Mouse (Mus musculus): Measurements from ENCODE around the gene Trim14. TPM values are rescaled to one million over a fixed set of nuclear protein-coding genes. Genes with fewer than 3 reads are reported as not detected.

The Trim14 gene
- polyA plus RNA-seq, 1 experiment from 2014 or later: 2.3 TPM

- H3K4me1 ChIP-seq (ENCODE audit: control insufficient read depth in 2 of 2, insufficient read depth in 2 of 2, low read length in 2 of 2): peaks cover 0 to 3% of the 10 kb centered on the region in 2 experiments; a peak in 1 of 4 replicates
- 56% methylated on average over 8 of the region's 8 CpGs for WGBS
- no peak for ATAC-seq (ENCODE audit: insufficient number of reproducible peaks, insufficient read depth, low FRiP score, low read depth)
- no peak overlapping the region for H3K4me3 ChIP-seq (ENCODE audit: control insufficient read depth in 1 of 2, insufficient read depth in 1 of 2, low read depth in 1 of 2, low read length in 2 of 2)
- no peak overlapping the region for H3K9ac ChIP-seq (ENCODE audit: low read length)
- H3K36me3 ChIP-seq (ENCODE audit: control insufficient read depth, insufficient read depth, low read length): no peaks in the 10 kb centered on the region
- no peaks in the 10 kb centered on the region; the same call in 1 of the 2 replicates for H3K27me3 ChIP-seq (ENCODE audit: control insufficient read depth, insufficient read depth, low read length)
- no peak overlapping the region for H3K4me2 ChIP-seq (ENCODE audit: low read length)
- no peak overlapping the region for H3K27ac ChIP-seq (replicated peaks in 1 of 2; ENCODE audit: control insufficient read depth in 1 of 2, insufficient read depth in 1 of 2, low read depth in 2 of 2, low read length in 2 of 2)
- no peaks in the 10 kb centered on the region for H3K9me3 ChIP-seq (ENCODE audit: control insufficient read depth, low read length)
These were observed 14.5 kb upstream of the Trim14 start for GRCm38 (mm10) chr4:46550406-46550805.

GRCm38 (mm10) chr4:46549979-46550378 is 14.0 kb upstream of the Trim14 start:
- H3K9ac ChIP-seq (ENCODE audit: low read length): no peak overlapping the region
- H3K4me3 ChIP-seq (ENCODE audit: control insufficient read depth in 1 of 2, insufficient read depth in 1 of 2, low read depth in 1 of 2, low read length in 2 of 2): no peak overlapping the region
- ATAC-seq (ENCODE audit: insufficient number of reproducible peaks, insufficient read depth, low FRiP score, low read depth): no peak
- H3K9me3 ChIP-seq (ENCODE audit: control insufficient read depth, low read length): no peaks in the 10 kb centered on the region
- peaks cover 0 to 3% of the 10 kb centered on the region in 2 experiments; a peak in 1 of 4 replicates for H3K4me1 ChIP-seq (ENCODE audit: control insufficient read depth in 2 of 2, insufficient read depth in 2 of 2, low read length in 2 of 2)
- no peaks in the 10 kb centered on the region for H3K36me3 ChIP-seq (ENCODE audit: control insufficient read depth, insufficient read depth, low read length)
- no peak overlapping the region for H3K4me2 ChIP-seq (ENCODE audit: low read length)
- no peaks in the 10 kb centered on the region; the same call in 1 of the 2 replicates for H3K27me3 ChIP-seq (ENCODE audit: control insufficient read depth, insufficient read depth, low read length)
- H3K27ac ChIP-seq (replicated peaks in 1 of 2; ENCODE audit: control insufficient read depth in 1 of 2, insufficient read depth in 1 of 2, low read depth in 2 of 2, low read length in 2 of 2): no peak overlapping the region
- 68% methylated on average over 9 of the region's 10 CpGs for WGBS

DNA sequence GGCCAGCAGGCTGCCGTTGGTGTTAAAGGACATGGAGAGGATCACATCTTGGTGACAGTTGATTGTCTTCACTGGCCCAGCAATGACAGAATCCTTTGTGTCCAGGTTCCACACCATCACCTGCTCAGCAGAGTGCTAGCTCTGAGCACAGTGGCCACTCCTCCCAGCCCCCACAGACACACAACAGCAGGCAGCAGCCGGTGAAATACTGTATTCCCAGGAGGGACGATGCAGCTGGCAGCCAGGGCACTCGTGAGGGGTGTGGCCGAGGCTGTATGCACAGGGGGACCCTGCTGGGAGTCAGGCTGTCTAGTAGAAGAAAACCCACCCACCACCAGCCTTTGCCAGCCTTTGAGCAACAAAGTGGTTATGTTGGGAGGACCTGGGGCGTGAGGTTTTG is 10.8 kb upstream of the Trim14 start:
- ATAC-seq (ENCODE audit: insufficient number of reproducible peaks, insufficient read depth, low FRiP score, low read depth): no peak
- no peak overlapping the region for H3K27ac ChIP-seq (replicated peaks in 1 of 2; ENCODE audit: control insufficient read depth in 1 of 2, insufficient read depth in 1 of 2, low read depth in 2 of 2, low read length in 2 of 2)
- H3K4me2 ChIP-seq (ENCODE audit: low read length): no peak overlapping the region
- H3K9ac ChIP-seq (ENCODE audit: low read length): no peak overlapping the region
- H3K9me3 ChIP-seq (ENCODE audit: control insufficient read depth, low read length): no peaks in the 10 kb centered on the region
- no peaks in the 10 kb centered on the region for H3K4me1 ChIP-seq (ENCODE audit: control insufficient read depth in 2 of 2, insufficient read depth in 2 of 2, low read length in 2 of 2)
- H3K36me3 ChIP-seq (ENCODE audit: control insufficient read depth, insufficient read depth, low read length): no peaks in the 10 kb centered on the region
- 39% methylated on average over 6 of the region's 6 CpGs for WGBS
- no peaks in the 10 kb centered on the region; the same call in 1 of the 2 replicates for H3K27me3 ChIP-seq (ENCODE audit: control insufficient read depth, insufficient read depth, low read length)
- no peak overlapping the region for H3K4me3 ChIP-seq (ENCODE audit: control insufficient read depth in 1 of 2, insufficient read depth in 1 of 2, low read depth in 1 of 2, low read length in 2 of 2)

DNA sequence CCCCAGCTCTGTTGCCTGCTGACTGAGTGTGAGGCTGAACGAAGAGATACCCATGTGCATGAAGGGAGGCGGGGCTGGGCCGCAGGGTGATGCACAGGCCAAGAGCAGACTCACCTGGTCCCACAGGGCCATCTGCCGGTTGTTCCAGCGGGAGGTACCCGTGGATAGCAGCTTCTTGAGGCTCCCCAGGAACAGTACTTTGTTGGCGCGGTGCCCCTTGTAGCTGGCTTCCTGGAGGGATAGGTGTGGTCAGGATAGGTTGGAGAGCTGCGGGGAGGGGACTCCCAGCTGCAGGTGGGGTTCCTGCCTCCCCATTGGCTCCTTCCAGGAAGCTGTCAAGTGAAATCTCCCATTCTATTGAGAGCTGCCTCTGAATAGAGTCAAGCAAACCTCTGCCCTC is 9.6 kb upstream of the Trim14 start:
- Histone ChIP-seq H3K9me3 (ENCODE audit: control insufficient read depth, low read length) (no peaks in the 10 kb centered on the region), H3K27me3 (ENCODE audit: control insufficient read depth, insufficient read depth, low read length) (no peaks in the 10 kb centered on the region; the same call in 1 of the 2 replicates), H3K27ac (replicated peaks in 1 of 2; ENCODE audit: control insufficient read depth in 1 of 2, insufficient read depth in 1 of 2, low read depth in 2 of 2, low read length in 2 of 2) (no peak overlapping the region), H3K4me1 (ENCODE audit: control insufficient read depth in 2 of 2, insufficient read depth in 2 of 2, low read length in 2 of 2) (no peaks in the 10 kb centered on the region), H3K4me3 (ENCODE audit: control insufficient read depth in 1 of 2, insufficient read depth in 1 of 2, low read depth in 1 of 2, low read length in 2 of 2) (no peak overlapping the region), H3K36me3 (ENCODE audit: control insufficient read depth, insufficient read depth, low read length) (no peaks in the 10 kb centered on the region), H3K4me2 (ENCODE audit: low read length) (no peak overlapping the region), H3K9ac (ENCODE audit: low read length) (no peak overlapping the region)
- no peak for ATAC-seq (ENCODE audit: insufficient number of reproducible peaks, insufficient read depth, low FRiP score, low read depth)
- WGBS: 8% methylated on average over 9 of the region's 9 CpGs

- H3K27ac ChIP-seq (replicated peaks in 1 of 2; ENCODE audit: control insufficient read depth in 1 of 2, insufficient read depth in 1 of 2, low read depth in 2 of 2, low read length in 2 of 2): no peak overlapping the region
- H3K36me3 ChIP-seq (ENCODE audit: control insufficient read depth, insufficient read depth, low read length): no peaks in the 10 kb centered on the region
- WGBS: 18% methylated on average over 1 of the region's 1 CpGs
- no peak overlapping the region for H3K9ac ChIP-seq (ENCODE audit: low read length)
- peaks cover 7% of the 10 kb centered on the region; the same call in 1 of the 2 replicates for H3K27me3 ChIP-seq (ENCODE audit: control insufficient read depth, insufficient read depth, low read length)
- H3K4me1 ChIP-seq (ENCODE audit: control insufficient read depth in 2 of 2, insufficient read depth in 2 of 2, low read length in 2 of 2): no peaks in the 10 kb centered on the region
- ATAC-seq (ENCODE audit: insufficient number of reproducible peaks, insufficient read depth, low FRiP score, low read depth): no peak
- no peak overlapping the region for H3K4me2 ChIP-seq (ENCODE audit: low read length)
- no peaks in the 10 kb centered on the region for H3K9me3 ChIP-seq (ENCODE audit: control insufficient read depth, low read length)
- no peak overlapping the region for H3K4me3 ChIP-seq (ENCODE audit: control insufficient read depth in 1 of 2, insufficient read depth in 1 of 2, low read depth in 1 of 2, low read length in 2 of 2)
These were observed 8.4 kb upstream of the Trim14 start for GRCm38 (mm10) chr4:46544313-46544712.

- Histone ChIP-seq H3K9ac (ENCODE audit: low read length) (no peak overlapping the region), H3K9me3 (ENCODE audit: control insufficient read depth, low read length) (no peaks in the 10 kb centered on the region), H3K4me1 (ENCODE audit: control insufficient read depth in 2 of 2, insufficient read depth in 2 of 2, low read length in 2 of 2) (no peaks in the 10 kb centered on the region), H3K4me2 (ENCODE audit: low read length) (no peak overlapping the region), H3K27ac (replicated peaks in 1 of 2; ENCODE audit: control insufficient read depth in 1 of 2, insufficient read depth in 1 of 2, low read depth in 2 of 2, low read length in 2 of 2) (no peak overlapping the region), H3K27me3 (ENCODE audit: control insufficient read depth, insufficient read depth, low read length) (peaks cover 14% of the 10 kb centered on the region), H3K4me3 (ENCODE audit: control insufficient read depth in 1 of 2, insufficient read depth in 1 of 2, low read depth in 1 of 2, low read length in 2 of 2) (no peak overlapping the region), H3K36me3 (ENCODE audit: control insufficient read depth, insufficient read depth, low read length) (no peaks in the 10 kb centered on the region)
- no peak for ATAC-seq (ENCODE audit: insufficient number of reproducible peaks, insufficient read depth, low FRiP score, low read depth)
- WGBS: 84% methylated on average over 13 of the region's 13 CpGs
These were observed 7.6 kb upstream of the Trim14 start for GRCm38 (mm10) chr4:46543366-46544050.

DNA sequence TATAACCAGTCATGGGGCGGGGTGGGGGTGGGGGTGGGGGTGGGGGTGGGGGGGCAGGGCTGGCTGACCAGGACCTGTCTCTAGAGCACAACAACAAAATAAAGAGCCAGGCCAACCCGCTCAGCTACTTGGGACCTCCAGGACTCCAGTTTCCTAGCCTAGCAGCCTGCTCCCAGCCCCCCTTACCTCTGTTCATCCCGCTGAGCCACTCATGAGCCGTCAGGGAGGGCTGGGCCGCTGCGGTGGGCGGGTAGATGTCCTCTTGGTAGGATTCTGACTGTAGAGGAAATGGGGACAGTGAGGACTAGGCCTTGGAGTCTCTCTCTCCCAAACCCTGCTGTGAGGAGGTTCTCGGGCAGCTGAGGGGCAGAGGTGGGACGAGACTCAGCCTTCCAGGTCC is 5.8 kb upstream of the Trim14 start:
- no peaks in the 10 kb centered on the region for H3K9me3 ChIP-seq (ENCODE audit: control insufficient read depth, low read length)
- no peaks in the 10 kb centered on the region for H3K4me1 ChIP-seq (ENCODE audit: control insufficient read depth in 2 of 2, insufficient read depth in 2 of 2, low read length in 2 of 2)
- no peak overlapping the region for H3K27ac ChIP-seq (replicated peaks in 1 of 2; ENCODE audit: control insufficient read depth in 1 of 2, insufficient read depth in 1 of 2, low read depth in 2 of 2, low read length in 2 of 2)
- no peak overlapping the region for H3K9ac ChIP-seq (ENCODE audit: low read length)
- H3K4me3 ChIP-seq (ENCODE audit: control insufficient read depth in 1 of 2, insufficient read depth in 1 of 2, low read depth in 1 of 2, low read length in 2 of 2): no peak overlapping the region
- no peak overlapping the region for H3K4me2 ChIP-seq (ENCODE audit: low read length)
- no peaks in the 10 kb centered on the region for H3K36me3 ChIP-seq (ENCODE audit: control insufficient read depth, insufficient read depth, low read length)
- WGBS: 40% methylated on average over 9 of the region's 9 CpGs
- peaks cover 32% of the 10 kb centered on the region for H3K27me3 ChIP-seq (ENCODE audit: control insufficient read depth, insufficient read depth, low read length)
- ATAC-seq (ENCODE audit: insufficient number of reproducible peaks, insufficient read depth, low FRiP score, low read depth): no peak

DNA sequence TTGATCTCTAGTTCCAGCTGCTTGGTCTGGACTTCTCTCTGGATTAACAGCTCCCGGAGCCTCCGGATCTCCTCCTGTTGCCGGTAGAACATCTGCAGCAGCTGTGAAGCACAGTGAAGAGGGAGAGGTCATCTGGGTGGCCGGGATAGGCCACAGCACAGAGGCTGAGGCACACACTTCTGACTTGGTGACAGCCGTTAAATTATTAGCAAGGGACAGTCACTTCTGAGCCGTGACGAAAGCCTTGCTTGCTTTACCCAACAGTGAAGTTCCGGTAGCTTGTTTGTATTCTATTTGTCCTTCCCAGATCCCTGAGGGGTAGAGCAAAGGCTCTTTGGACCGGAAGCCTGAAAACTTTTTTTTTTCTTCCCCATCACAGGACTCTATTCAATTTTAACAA is 3.2 kb upstream of the Trim14 start:
- Histone ChIP-seq H3K9ac (ENCODE audit: low read length) (no peak overlapping the region), H3K36me3 (ENCODE audit: control insufficient read depth, insufficient read depth, low read length) (no peaks in the 10 kb centered on the region), H3K4me1 (ENCODE audit: control insufficient read depth in 2 of 2, insufficient read depth in 2 of 2, low read length in 2 of 2) (peaks cover 0 to 10% of the 10 kb centered on the region in 2 experiments; a peak in 2 of 4 replicates), H3K27me3 (ENCODE audit: control insufficient read depth, insufficient read depth, low read length) (peaks cover 52% of the 10 kb centered on the region), H3K9me3 (ENCODE audit: control insufficient read depth, low read length) (no peaks in the 10 kb centered on the region), H3K4me2 (ENCODE audit: low read length) (no peak overlapping the region), H3K4me3 (ENCODE audit: control insufficient read depth in 1 of 2, insufficient read depth in 1 of 2, low read depth in 1 of 2, low read length in 2 of 2) (no peak overlapping the region), H3K27ac (replicated peaks in 1 of 2; ENCODE audit: control insufficient read depth in 1 of 2, insufficient read depth in 1 of 2, low read depth in 2 of 2, low read length in 2 of 2) (no peak overlapping the region)
- no peak for ATAC-seq (ENCODE audit: insufficient number of reproducible peaks, insufficient read depth, low FRiP score, low read depth)
- 46% methylated on average over 9 of the region's 9 CpGs for WGBS
